Mouse (Mus musculus): ENCODE data around the gene Flad1. TPM values are rescaled to one million over a fixed set of nuclear protein-coding genes. Genes with fewer than 3 reads are reported as not detected.

Flad1 gene
- total and polyA plus RNA-seq, 2 experiments from 2014 or later: 50.8 to 79.3 TPM

DNA sequence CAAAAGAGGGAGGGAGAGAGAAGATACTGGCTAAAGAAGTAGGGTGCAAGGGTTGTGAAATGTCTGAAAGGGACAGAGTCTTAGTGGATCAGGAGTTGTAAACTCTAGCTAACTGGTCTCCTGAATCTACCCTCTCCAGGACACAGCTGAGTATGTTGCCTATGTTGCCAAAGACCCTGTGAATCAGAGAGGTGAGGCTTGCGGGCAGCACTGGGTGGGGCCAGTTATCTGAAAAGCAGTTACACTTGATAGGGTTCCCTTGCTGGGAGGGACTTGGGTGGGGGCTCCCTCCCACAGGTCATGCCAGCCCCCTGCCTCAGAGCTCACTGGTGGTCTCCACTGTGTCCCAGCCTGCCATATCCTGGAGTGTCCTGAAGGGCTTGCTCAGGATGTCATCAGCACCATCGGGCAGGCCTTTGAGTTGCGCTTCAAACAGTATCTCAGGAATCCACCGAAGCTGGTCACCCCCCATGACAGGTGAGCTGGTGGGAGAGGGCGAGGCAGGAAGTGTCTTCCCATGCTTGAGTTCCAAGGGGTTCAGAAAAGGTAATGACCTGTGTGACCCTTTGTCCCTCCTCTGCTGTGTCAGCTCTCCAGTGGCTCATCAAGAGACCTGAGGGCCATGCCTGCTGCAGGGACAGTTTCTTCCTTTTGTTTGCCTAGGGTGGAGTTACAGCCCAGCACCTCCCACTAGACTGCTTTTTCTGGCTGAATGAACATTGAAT, 12.9 kb upstream of the Flad1 start:
- H3K27ac ChIP-seq (ENCODE audit: low read depth): no peak overlapping the region
- no peak for DNase-seq (ENCODE audit: low spot score)

GRCm38 (mm10) chr3:89422556-89423205, 11.0 kb upstream of the Flad1 start:
- ATAC-seq (ENCODE audit: insufficient read depth, low read depth): no peak
- DNase-seq (ENCODE audit: low spot score): no peak
- Histone ChIP-seq H3K27ac (ENCODE audit: low read depth) (no peak overlapping the region), H3K4me3 (ENCODE audit: low read depth, low read length) (peak overlapping the region; percentile 47), H3K36me3 (replicated peaks; ENCODE audit: control insufficient read depth, insufficient read depth, low read length) (peaks cover 39% of the 10 kb centered on the region), H3K4me2 (ENCODE audit: low read depth, low read length) (peak overlapping the region; percentile 85), H3K4me1 (ENCODE audit: control insufficient read depth, insufficient read depth) (peaks cover 12% of the 10 kb centered on the region; the same call in 1 of the 2 replicates), H3K9ac (replicated peaks; ENCODE audit: low read depth, low read length) (no peak overlapping the region), H3K9me3 (replicated peaks; ENCODE audit: control insufficient read depth, low read length) (no peaks in the 10 kb centered on the region), H3K27me3 (ENCODE audit: control insufficient read depth, insufficient read depth, low read length) (no peaks in the 10 kb centered on the region)
- TF ChIP-seq EP300 (IDR thresholded peaks at IDR 0.05; ENCODE audit: low read depth): no peak
- TF ChIP-seq CTCF (IDR thresholded peaks at IDR 0.05; ENCODE audit: low read depth): no peak
- 59% methylated on average over 6 of the region's 6 CpGs for WGBS

More for the DNA sequence above, 12.9 kb upstream of the Flad1 start:
- no peak for ATAC-seq (ENCODE audit: insufficient read depth, low read depth)
- no peak overlapping the region for H3K4me3 ChIP-seq (ENCODE audit: low read depth, low read length)
- no peaks in the 10 kb centered on the region for H3K9me3 ChIP-seq (replicated peaks; ENCODE audit: control insufficient read depth, low read length)
- peaks cover 44% of the 10 kb centered on the region for H3K36me3 ChIP-seq (replicated peaks; ENCODE audit: control insufficient read depth, insufficient read depth, low read length)
- 85% methylated on average over 5 of the region's 5 CpGs for WGBS
- H3K9ac ChIP-seq (replicated peaks; ENCODE audit: low read depth, low read length): no peak overlapping the region
- TF ChIP-seq EP300 (IDR thresholded peaks at IDR 0.05; ENCODE audit: low read depth): no peak
- no peak for TF ChIP-seq CTCF (IDR thresholded peaks at IDR 0.05; ENCODE audit: low read depth)
- no peaks in the 10 kb centered on the region for H3K27me3 ChIP-seq (ENCODE audit: control insufficient read depth, insufficient read depth, low read length)
- H3K4me1 ChIP-seq (ENCODE audit: control insufficient read depth, insufficient read depth): peaks cover 12% of the 10 kb centered on the region; the same call in 1 of the 2 replicates
- no peak overlapping the region for H3K4me2 ChIP-seq (ENCODE audit: low read depth, low read length)

DNA sequence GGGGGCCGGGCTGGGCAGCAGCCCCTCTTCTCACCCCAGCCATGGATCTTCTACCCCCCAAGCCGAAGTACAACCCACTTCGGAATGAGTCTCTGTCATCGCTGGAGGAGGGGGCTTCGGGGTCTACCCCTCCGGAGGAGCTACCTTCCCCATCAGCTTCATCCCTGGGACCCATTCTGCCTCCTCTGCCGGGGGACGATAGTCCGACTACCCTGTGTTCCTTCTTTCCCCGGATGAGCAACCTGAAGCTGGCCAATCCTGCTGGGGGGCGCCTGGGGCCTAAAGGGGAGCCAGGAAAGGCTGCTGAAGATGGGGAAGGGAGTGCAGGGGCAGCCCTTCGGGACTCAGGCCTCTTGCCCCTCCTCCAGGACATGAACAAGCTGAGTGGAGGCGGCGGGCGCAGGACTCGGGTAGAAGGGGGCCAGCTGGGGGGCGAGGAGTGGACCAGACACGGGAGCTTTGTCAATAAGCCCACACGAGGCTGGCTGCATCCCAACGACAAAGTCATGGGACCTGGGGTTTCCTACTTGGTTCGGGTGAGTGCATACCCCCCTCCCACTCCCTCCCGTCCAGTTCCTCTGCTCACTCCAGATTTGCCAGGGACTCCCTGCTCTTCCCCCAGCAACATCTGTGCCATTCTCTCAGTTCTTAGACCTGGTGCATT, 10.3 kb upstream of the Flad1 start:
- H3K4me2 ChIP-seq (ENCODE audit: low read depth, low read length): peak overlapping the region; percentile 85
- ATAC-seq (ENCODE audit: insufficient read depth, low read depth): no peak
- no peaks in the 10 kb centered on the region for H3K27me3 ChIP-seq (ENCODE audit: control insufficient read depth, insufficient read depth, low read length)
- DNase-seq (ENCODE audit: low spot score): no peak
- H3K27ac ChIP-seq (ENCODE audit: low read depth): peak overlapping the region; percentile 56
- peak overlapping the region; percentile 61 for H3K9ac ChIP-seq (replicated peaks; ENCODE audit: low read depth, low read length)
- H3K4me3 ChIP-seq (ENCODE audit: low read depth, low read length): peak overlapping the region; percentile 47
- TF ChIP-seq EP300 (IDR thresholded peaks at IDR 0.05; ENCODE audit: low read depth) (no peak), CTCF (IDR thresholded peaks at IDR 0.05; ENCODE audit: low read depth) (no peak)
- peaks cover 12% of the 10 kb centered on the region; the same call in 1 of the 2 replicates for H3K4me1 ChIP-seq (ENCODE audit: control insufficient read depth, insufficient read depth)
- no peaks in the 10 kb centered on the region for H3K9me3 ChIP-seq (replicated peaks; ENCODE audit: control insufficient read depth, low read length)
- 16% methylated on average over 22 of the region's 22 CpGs for WGBS
- H3K36me3 ChIP-seq (replicated peaks; ENCODE audit: control insufficient read depth, insufficient read depth, low read length): peaks cover 32% of the 10 kb centered on the region

DNA sequence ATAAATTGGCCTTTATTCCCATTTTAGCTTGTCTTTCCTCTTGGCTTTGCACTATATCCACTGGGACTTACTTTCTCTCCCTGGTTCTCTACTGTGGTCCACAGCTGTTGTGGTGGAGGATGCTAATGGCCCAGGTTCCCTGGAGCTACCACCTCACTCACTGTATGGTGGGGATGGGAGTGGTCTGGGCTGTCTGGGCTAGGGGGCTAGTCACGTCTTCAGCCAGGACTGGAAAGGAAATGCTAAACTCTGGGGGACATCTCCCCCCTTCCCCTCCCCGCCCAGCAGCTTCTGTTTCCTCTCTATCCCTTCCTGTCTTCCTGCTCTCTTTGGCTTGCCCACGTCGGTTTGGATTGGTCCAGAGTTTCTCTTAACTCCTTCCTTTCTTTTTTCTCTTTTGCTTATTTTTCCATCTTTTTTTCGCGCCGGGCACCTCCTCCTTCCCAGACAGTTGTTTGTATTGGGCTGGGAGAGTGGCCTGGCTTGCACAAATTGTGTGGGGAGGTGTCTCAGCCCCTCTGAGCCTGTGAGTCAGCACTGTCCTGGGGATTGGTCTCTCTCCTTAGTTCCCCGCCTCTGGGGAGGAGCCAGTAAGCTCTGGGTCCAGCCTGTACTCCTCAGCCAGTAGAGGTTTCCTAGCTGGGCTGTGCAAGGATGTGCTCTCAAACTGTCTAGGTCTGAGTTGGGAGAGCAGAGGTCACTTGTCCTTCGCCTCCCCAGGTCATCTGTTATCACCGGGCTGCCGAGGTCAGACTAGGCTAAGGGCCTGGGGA, 9.5 kb upstream of the Flad1 start:
- Histone ChIP-seq H3K36me3 (replicated peaks; ENCODE audit: control insufficient read depth, insufficient read depth, low read length) (peaks cover 27% of the 10 kb centered on the region), H3K9me3 (replicated peaks; ENCODE audit: control insufficient read depth, low read length) (no peaks in the 10 kb centered on the region), H3K27ac (ENCODE audit: low read depth) (peak overlapping the region; percentile 98), H3K27me3 (ENCODE audit: control insufficient read depth, insufficient read depth, low read length) (no peaks in the 10 kb centered on the region), H3K9ac (replicated peaks; ENCODE audit: low read depth, low read length) (peak overlapping the region; percentile 61), H3K4me2 (ENCODE audit: low read depth, low read length) (peak overlapping the region; percentile 85), H3K4me1 (ENCODE audit: control insufficient read depth, insufficient read depth) (peaks cover 12% of the 10 kb centered on the region; the same call in 1 of the 2 replicates), H3K4me3 (ENCODE audit: low read depth, low read length) (peak overlapping the region; percentile 47)
- DNase-seq (ENCODE audit: low spot score) (peak; percentile 88), ATAC-seq (ENCODE audit: insufficient read depth, low read depth) (peak; percentile 65)
- 13% methylated on average over 11 of the region's 11 CpGs for WGBS
- TF ChIP-seq CTCF (IDR thresholded peaks at IDR 0.05; ENCODE audit: low read depth): no peak
- no peak for TF ChIP-seq EP300 (IDR thresholded peaks at IDR 0.05; ENCODE audit: low read depth)

DNA sequence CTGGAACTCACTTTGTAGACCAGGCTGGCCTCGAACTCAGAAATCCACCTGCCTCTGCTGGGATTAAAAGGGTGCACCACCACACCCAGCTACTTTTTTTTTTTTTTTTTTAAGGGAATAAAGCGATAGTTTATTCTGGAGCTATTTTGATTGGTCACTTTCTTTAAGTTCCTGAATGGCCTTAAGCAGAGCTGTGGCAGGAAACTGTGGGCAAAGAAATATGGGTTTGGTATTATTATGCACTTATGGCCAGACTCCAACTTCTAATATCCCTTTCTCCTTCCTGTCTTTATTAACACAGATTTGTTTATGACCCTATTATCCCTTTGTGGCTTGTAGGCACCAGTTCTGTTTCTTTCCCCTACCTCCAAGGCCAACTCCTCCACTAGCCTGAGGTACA, 8.8 kb upstream of the Flad1 start:
- no peaks in the 10 kb centered on the region for H3K9me3 ChIP-seq (replicated peaks; ENCODE audit: control insufficient read depth, low read length)
- H3K4me2 ChIP-seq (ENCODE audit: low read depth, low read length): peak overlapping the region; percentile 85
- H3K9ac ChIP-seq (replicated peaks; ENCODE audit: low read depth, low read length): 0 out of 2 replicates have a peak overlapping the region, but pooled peaks have one; percentile 2
- peaks cover 27% of the 10 kb centered on the region for H3K36me3 ChIP-seq (replicated peaks; ENCODE audit: control insufficient read depth, insufficient read depth, low read length)
- peaks cover 12% of the 10 kb centered on the region; the same call in 1 of the 2 replicates for H3K4me1 ChIP-seq (ENCODE audit: control insufficient read depth, insufficient read depth)
- peak overlapping the region; percentile 6; the same call in 1 of the 2 replicates for H3K4me3 ChIP-seq (ENCODE audit: low read depth, low read length)
- peak overlapping the region; percentile 98 for H3K27ac ChIP-seq (ENCODE audit: low read depth)
- 39% methylated on average over 2 of the region's 2 CpGs for WGBS
- H3K27me3 ChIP-seq (ENCODE audit: control insufficient read depth, insufficient read depth, low read length): no peaks in the 10 kb centered on the region
- ATAC-seq (ENCODE audit: insufficient read depth, low read depth): no peak
- TF ChIP-seq EP300 (IDR thresholded peaks at IDR 0.05; ENCODE audit: low read depth): no peak
- TF ChIP-seq CTCF (IDR thresholded peaks at IDR 0.05; ENCODE audit: low read depth): no peak
- no peak for DNase-seq (ENCODE audit: low spot score)

Data from heart, postnatal 0 days (tissue).